Mouse (Mus musculus) skeletal muscle tissue, adult 2 months (tissue): Measurements from ENCODE around the gene Ung.

Experiments
- DNase-seq: peaks from one replicate; pipeline ENCODE4 v3.0.0-alpha.2; 2012; ENCODE audit warnings: low read depth, low spot score

Ung gene

DNA sequence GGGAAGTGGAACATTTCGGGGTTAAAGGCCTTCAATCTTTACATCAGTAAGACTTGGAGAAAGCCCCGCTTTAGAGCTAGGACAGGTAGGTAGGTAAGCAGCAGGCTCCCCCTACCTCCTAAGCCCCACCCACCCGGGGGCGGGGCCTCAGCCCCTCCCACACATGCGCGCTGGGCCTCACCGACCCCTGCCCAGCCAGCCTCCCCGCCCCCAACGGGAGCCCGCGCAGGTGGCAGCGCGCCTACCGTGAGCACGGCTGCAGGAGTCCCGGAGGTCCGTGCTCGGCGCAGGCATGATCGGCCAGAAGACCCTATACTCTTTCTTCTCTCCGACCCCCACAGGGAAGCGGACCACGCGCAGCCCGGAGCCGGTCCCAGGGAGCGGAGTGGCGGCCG lies at the start of gene Ung:
Gene Ung (plus strand): TSS at position 176 of the 395 bp plus-strand sequence.
- DNase-seq = no peak

DNA sequence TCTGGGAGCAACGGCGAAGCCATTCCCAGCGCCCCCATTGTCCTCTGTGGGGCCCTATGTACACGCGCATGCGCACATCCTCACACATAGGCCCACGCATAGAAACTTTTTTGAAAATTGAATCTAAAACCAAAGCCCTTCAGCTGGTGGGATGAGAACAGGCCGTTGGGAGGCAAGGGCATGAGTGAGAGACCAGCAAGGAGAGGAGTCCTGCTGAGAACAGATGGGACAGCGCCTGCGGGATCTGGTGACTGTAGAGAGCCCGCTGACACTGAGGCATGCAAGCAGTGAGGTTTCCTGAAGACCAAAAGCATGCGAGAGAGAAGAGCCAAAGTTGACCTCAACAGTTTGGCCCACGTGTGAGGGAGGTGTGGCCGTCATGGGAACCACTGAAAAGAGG lies 44.7 kb upstream of the Ung start:
- no peak for DNase-seq

DNA sequence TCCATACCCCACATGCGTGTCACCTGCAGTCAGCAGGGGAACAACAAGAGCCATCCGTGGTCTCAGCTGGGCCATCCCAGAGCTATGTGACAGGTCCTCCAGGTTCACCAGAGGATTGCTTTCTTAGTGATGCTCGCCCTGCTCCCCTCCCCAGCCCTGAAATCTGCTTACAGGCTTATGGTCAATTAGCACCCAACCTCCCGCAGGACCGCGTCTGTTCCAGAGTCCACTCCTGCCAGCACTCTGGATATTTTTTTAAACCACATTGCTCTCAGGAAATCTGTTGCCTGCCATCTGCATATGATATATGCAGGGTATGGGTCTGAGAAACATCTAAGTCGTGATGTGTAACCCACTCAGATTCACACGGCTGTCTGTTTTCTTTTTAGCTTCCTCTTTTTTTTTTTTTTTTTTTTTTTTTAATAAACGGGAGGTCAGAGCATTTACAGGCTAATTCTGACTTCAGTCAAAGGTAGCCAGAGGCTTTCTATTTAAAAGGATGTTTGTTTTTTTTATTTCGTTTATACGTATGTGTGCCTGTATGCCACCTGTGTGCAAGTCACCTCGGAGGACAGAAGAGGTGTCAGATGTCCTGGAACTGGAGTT lies 42.2 kb upstream of the Ung start:
- DNase-seq = no peak

DNA sequence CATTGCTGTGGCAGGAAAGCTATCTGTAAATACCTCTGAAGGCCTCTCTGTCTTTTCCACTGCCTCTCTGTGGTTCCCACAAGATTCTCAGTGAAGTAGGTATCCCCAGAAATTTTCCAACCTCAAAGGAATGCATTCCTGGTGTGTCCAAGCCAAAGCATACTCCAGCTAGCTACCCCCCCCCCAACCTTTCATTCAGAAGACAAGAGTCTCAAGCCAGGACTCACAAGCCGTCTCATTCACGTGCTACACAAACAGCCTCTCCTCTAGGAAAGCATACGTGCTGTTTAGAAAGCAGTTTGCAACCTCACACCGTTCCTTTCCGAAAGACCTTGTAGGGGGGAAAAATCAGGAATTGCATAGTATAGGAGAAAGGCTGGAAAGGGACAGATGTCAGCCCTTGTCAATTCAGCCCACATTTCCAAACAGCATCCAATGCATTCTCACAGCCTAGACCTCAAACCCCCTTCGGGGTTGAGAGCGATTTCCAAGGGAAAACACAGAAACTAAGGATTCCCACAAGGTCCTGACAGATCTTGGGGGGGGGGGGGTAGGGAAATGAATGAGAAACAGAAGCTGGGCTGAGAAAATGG lies 39.7 kb upstream of the Ung start:
- DNase-seq = no peak

DNA sequence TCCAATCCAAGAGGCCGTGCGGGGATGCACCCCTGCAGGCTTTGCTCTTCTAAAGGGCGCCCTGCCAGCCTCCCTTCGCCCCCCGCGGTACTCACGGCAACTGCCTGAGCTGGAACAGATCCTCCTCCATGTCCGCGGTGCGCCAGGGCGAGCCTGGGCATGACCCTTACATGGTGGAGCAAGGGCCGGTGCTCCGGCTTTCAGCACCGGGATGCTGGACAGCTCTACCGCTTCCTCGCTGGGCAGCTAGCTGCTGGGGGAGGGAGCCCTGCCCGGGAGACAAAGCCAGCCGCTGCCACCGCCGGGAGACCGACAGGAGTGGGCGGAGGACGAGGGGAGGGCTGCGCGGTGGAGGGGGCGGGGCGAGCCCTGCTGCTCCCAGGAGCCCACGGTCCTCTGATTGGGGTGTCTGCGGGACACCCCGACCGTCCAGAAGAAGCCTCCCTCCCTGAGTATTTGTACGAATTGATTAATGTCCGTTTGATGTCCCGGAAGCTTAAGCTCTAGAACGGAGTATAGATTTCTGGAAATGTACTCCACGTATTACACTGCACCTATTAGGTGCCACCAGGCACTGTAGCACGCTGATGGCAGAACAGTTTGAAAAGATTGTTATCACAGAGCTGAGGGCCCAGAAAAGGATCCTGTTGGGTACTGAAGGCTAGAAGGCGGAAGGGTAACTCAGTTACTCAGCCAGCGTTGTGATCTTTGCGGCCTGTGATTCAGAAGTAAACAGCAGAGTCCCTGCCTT lies 39.0 kb upstream of the Ung start, which contains the start of gene Svop:
Gene Svop (minus strand): TSS at position 514 of the 751 bp plus-strand sequence.
- no peak for DNase-seq

DNA sequence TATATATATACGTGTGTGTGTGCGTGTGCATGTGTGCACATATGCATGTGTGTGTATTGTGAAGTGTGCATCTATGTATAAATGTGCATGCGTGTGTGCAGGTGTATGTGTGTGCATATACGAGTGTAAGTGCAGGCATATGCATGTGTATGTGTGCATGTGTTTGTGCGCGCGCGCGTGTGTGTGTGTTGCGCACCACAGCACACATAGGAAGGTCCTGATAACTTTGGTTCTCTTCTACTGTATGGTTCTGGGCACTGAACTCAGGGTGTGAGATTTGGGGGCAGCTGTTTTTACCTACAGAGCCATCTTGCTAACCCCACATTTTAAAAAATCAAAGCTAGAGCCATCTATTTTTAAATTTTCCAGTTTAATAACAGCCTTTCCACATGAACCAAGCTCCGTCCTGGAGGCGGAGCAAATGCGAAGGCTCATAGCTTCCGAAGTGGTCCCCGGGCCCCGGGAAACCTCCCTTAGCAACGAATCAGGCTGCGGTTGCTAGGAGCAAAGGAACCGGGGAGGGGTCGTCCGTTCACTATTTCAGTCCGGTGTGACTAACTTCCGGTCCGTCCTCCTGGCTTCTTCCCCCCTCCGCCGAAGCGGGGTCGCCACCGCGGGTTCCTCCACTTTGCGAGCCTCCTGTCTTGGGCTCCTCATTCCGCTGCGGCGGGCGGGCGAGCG lies 30.3 kb upstream of the Ung start:
- DNase-seq = peak; percentile 82

DNA sequence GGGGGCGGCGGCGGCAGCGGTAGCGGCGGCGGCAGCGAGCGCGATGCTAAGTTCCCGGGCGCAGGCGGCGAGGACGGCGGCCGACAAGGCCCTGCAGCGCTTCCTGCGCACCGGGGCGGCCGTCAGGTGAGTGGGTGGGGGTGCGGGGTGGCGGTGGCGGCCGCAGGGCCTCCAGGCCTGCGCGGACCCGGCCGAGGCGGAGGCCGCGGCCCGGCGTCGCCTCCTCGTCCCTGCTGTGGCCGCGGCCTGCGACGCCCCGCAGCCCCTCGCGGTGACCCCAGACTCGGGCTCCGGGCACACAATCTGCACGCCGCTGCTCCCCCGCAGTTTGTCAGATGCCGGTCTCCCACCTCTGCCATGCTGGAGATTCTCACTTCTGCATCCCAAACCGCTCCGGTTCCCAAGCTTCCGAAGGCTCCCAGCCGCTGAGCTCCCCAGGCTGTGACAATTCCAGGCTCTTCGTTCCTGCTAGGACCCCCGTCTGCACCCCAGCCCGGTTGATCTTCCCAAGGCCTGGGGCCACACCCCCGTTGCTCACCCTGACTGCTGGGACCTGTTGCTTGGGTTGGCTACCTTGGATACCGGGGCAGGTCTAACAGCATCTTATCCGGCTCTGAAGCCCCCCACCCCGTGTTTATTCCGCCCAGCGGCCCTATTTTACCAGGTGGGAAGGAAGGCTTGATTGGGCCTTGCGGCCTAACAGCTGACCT lies 29.6 kb upstream of the Ung start:
- DNase-seq = no peak

DNA sequence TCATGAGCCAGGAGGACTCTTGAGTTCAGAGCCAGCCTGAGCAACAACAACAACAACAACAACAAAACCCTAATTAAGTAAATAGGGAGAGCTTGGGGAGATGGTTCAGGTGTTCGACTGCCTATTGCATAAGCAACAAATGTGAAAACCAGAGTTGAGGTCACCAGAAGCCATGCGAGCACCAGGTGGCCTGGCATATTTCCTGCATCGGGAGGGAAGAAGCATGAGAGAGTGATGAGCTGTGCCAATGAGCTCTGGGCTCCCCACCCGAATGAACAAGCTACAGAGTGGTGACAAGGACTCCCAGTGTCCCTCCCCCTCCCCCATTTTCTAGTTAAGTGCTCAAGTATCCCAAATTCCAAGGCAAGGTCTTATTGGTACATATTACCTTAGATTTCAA lies 28.3 kb upstream of the Ung start:
- DNase-seq = no peak

DNA sequence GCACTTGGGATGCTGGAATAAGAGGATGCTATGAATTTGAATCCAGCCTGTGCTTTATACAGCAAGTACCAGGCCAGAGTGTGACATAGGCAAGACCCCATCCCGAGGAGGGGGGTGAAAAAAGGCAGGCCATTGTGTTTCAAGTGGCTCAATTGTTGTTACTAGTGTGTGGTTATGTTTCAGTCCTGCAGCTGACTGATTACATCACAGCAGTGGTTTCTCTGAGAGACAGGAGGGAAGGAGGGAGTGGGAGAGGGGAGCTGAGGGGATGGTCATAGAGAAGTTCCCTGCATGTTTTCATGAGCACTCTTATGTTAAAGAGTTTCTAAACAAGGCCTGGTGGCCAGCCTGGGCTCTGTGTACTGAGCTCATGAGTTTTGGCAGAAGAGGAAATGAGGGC lies 27.4 kb upstream of the Ung start:
- DNase-seq = no peak

DNA sequence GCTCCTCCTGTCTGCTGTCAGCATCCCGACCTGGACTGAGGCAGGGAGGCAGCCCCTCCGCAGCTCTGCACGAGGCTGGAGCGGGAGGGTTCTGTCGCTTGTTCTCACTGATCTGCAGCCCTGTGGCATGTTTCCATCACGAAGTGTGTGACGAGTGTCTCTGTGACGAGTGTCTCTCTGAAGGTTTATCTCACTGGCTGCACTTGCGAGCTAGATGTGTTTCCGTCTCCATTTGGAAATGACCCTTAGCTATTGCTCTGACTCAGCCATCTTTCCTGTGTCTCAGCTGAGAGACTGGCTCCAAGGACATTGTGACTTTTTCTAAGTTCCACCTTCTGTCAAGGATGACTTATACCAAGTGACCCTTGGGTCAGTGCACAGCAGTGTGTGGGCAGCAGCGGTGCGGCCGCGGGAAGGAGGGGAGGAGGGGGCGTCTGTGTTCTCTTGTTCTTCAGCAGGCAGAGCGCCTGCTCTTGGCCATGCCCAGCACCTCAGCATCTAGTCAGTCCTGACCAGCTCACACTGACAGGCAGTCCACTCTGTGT lies 23.7 kb upstream of the Ung start:
- DNase-seq = no peak

DNA sequence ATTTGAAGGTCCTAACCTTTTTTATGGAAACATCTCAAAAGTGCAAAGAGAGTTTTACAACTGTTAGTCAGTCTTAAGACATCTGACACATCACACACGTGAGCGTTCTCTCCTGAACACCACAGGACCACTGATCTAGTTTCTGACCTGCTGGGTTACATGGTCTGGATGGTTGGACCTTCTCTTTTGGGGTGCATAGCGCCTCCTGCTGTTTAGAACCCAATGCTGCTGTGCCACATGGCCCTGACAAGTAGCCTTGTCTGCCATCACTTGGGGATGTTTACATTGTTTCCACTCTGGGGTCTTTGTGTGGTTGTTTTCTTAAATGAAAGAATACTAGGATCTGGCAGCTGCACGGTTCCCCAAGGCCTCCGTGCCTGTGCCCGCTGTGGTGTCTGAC lies 16.9 kb upstream of the Ung start:
- DNase-seq = no peak

DNA sequence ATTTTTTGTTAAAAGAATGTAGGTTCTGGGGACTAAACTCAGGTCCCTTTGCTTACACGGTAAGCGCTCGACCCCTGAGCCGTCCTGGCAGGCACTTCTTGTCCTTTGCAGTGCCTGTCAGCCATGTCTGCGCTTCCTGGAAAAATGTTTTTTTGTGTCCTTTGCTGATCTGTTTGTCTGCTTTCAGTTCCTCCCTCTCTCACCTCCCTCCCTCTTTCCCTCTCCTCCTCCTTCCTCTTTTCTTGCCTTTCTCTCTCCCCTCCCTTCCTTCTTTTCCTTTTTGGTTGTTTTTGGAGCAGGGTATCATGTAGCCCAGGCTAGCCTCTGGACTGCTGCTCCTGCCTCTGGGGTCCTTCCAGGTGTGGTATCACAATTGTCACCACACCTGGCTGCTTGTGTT lies 15.2 kb upstream of the Ung start:
- DNase-seq = no peak

DNA sequence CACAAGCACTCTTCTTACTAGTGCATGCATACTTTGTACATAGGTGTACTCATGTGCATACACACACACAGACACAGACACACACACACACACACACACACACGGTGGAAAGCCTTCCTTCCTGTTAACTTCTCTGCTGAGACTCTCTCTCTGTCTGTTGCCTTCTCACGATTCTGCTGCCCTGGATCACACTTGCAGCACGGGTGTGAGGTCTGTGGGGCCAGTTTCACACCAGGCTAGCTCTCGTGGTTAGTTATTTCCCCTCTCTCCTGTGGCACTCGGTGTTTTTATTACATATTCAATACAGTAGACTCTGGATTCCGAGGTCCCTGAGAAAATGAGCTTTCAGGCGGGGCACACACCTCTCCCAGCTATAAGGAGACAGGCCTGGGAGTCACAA lies 13.6 kb upstream of the Ung start:
- no peak for DNase-seq

DNA sequence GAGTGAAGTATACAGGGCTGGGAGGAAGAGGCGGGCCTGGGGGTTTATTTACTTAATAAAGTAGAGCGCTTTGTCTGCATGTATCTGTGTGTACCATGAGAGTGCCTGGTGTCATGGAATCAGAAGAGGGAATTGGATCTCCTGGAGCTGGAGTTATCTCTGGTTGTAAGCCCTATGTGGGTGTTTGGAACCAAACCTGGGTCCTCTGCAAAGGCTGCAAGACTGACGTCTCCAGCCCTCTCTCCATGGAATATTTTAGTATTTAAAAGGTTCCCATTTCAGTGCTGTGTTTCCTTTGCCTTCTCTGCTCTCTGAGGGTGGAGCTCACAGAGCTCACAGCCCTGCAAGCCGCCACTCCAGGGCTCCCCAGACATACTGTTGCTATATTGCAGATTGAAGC lies 10.4 kb upstream of the Ung start:
- DNase-seq = no peak

DNA sequence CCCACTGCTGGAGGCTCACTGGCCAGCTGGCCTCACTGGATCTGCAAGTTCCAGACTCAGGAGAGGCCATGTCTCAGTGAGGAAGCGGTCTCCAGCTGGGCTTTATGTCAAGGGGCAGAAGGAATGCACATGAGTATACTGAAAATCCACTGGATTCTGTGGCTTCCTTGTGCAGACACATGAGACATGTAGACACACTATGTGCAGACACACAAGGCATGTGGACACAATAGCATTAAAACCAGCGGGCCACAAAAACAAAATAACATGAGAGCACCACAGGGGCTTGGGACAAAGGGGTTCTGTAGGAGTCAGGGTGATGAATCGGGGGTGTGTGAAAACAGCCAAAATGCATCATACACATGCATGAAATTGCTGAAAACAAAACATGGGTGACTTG lies 4.2 kb upstream of the Ung start:
- DNase-seq = no peak

DNA sequence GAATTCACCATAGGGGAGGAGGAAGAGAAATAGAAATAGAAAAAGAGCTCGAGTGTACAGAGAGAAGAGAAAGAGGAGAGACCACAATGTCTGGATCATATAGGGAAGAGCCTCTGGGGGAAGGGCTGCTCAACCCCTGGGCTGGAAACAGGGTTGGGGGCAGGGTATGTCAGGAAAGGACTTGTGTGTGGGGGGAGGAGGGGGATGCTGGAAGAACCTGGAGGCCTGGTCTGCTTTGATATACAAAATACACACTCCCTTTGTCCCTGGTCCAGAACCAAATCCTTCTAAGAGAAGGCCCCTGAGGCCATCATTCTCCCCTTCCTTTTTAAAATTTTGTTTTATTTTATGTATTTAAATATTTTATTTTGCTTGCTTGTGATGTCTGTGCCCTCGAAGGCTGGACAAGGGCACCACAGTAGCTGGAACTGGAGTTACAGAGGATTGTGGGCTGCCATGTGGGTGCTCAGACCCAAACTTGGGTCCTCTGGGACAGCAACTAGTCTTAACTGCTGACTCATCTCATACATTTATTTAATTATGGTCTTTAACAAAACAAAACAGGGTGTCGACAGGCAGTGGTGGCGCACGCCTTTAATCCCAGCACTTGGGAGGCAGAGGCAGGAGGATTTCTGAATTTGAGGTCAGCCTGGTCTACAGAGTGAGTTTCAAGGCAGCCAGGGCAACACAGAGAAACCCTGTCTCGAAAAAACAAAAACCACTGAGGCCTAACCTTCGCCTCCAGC lies 3.5 kb upstream of the Ung start:
- no peak for DNase-seq

DNA sequence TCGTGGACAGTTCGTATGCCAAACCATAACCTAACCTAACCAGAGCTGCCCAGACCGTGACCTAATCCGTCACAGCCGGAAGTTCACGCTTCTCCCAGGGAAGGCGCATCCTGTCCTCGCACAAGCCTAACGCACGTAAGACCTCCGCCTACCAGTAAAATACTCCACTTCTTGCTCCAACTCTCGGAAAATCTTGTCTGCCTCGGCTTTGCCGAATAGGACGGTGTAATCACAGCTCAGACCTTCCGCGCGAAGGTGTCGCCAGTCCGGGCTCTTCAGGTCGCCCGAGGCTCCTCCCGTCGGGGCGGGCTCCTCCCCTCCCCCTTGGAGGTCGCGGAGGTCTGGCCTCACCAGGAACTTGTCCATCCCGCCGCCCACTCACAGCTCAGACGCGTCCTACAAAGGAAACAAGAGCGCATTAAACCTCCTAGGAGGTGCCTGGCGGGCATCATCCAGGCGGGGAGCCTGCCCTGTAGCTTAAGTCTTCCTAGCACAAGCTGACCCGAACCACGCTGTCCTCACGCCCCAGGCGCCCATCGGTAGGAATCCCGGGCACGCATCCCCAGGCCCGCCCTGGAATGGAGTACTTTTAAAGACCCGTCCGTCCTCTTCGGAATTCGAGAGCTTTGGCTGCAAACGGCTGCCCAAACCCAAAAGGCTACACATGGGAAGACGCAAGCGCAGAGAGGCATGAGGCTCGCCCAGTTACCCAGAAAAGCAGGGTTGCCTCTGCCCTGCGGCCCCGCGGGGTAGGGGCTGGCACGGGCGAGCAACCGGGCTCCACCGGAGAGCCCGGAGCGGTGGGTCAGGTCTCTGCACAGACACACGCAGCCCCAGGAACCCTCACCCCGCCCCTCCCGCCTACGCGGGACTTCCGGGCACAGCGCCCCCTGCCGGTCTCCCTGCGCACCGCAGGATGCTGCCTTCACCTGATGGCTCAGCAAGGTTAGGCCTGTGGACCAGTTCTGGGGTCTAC lies 2.5 kb upstream of the Ung start, which contains the start of gene Alkbh2:
Gene Alkbh2 (minus strand): TSS at position 845 of the 976 bp plus-strand sequence.
- no peak for DNase-seq

DNA sequence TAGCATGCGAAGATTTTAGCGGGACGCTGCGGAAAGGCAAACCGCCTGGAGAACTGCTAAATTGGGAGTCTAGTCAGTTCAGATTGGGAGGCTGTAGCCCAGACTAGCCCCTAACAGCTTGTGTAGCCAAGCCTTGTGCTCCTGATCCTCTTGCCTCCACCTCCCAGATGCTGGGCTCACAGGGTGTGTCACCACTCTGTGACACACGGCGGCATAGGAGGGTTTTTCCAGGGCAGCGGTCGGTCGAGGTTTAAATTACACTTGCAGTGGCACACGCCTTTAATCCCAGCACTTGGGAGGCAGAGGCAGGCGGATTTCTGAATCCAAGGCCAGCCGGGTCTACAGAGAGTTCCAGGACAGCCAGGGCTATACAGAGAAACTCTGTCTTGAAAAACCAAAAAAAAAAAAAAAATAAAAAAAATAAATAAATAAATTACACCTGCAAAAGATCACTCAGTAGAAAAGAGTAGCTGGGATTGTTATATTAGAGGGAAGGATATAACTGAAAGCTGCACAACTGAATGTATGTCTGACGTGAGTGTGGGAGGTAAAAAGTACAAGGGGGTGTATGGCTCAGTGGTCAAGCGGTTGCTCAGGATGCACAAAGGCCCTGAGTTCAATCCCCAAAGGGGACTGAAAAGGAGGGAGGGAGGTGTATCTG lies 506 bp upstream of the Ung start:
- no peak for DNase-seq
